Mouse (Mus musculus) hindbrain, embryonic 11.5 days (tissue): ENCODE results near the gene 4933430I17Rik. TPM values are rescaled to one million over a fixed set of nuclear protein-coding genes. Genes with fewer than 3 reads are reported as not detected.

ENCODE experiments used
- ATAC-seq: fragments of 200-750 bp; cut with Nextera tagmentation; 2 replicates; pipeline ENCODE4 v1.8.0; 2017; ENCODE audit warnings: mild to moderate bottlenecking, moderate TSS enrichment, moderate library complexity; ENCODE audit not compliant: low FRiP score
- DNase-seq: peaks from one replicate; pipeline ENCODE4 v3.0.0-alpha.2; 2015; ENCODE audit warnings: low spot score
- H3K27ac ChIP-seq: fragments of 300-500 bp; sonication (generic); 2 replicates; pipeline ENCODE4 v1.5.1; 2014; ENCODE audit warnings: mild to moderate bottlenecking, low read depth, low read length
- H3K27me3 ChIP-seq: fragments of 300-500 bp; sonication (generic); 2 replicates; pipeline ENCODE4 v1.6.1; 2014; ENCODE audit warnings: mild to moderate bottlenecking, low read length, moderate library complexity, mixed read lengths; ENCODE audit not compliant: control insufficient read depth, insufficient read depth
- H3K36me3 ChIP-seq: fragments of 300-500 bp; sonication (generic); 2 replicates; pipeline ENCODE4 v1.6.1; 2014; ENCODE audit warnings: mild to moderate bottlenecking, low read length, moderate library complexity, mixed read lengths; ENCODE audit not compliant: control insufficient read depth, insufficient read depth
- H3K4me1 ChIP-seq: fragments of 300-500 bp; sonication (generic); replicated peaks from 2 replicates; pipeline ENCODE4 v1.6.1; 2014; ENCODE audit warnings: low read length, mixed read lengths; ENCODE audit not compliant: control insufficient read depth, insufficient read depth
- H3K4me2 ChIP-seq: fragments of 300-500 bp; sonication (generic); replicated peaks from 2 replicates; pipeline ENCODE4 v1.6.1; 2014; ENCODE audit warnings: mild to moderate bottlenecking, low read depth, low read length
- H3K4me3 ChIP-seq: fragments of 300-500 bp; sonication (generic); 2 replicates; pipeline ENCODE4 v1.5.1; 2014; ENCODE audit warnings: low read depth, low read length
- H3K9ac ChIP-seq: fragments of 300-500 bp; sonication (generic); 2 replicates; pipeline ENCODE4 v1.6.1; 2014; ENCODE audit warnings: low read depth, low read length
- H3K9me3 ChIP-seq: fragments of 300-500 bp; sonication (generic); 2 replicates; pipeline ENCODE4 v1.6.1; 2016; ENCODE audit warnings: low read length; ENCODE audit not compliant: control insufficient read depth
- WGBS: fragments of 180-500 bp; shearing (Covaris S2); extraction: QIAGEN DNeasy Blood & Tissue Kit; methylation state at CpG from one replicate; pipeline ENCODE4 v1.1.7; 2014; 5-methylcytosine and 5-hydroxymethylcytosine counted together
- polyA plus RNA-seq: library from polyadenylated mRNA; unstranded; fragments of >200 nt; fragmentation: Nextera tagmentation; extraction: Ambion mirVana; gene quantifications from 2 replicates; pipeline ENCODE4 v1.2.1, GENCODE M21; 2014

The 4933430I17Rik gene
- polyA plus RNA-seq, 1 experiment from 2014 or later: 1.8 TPM

DNA sequence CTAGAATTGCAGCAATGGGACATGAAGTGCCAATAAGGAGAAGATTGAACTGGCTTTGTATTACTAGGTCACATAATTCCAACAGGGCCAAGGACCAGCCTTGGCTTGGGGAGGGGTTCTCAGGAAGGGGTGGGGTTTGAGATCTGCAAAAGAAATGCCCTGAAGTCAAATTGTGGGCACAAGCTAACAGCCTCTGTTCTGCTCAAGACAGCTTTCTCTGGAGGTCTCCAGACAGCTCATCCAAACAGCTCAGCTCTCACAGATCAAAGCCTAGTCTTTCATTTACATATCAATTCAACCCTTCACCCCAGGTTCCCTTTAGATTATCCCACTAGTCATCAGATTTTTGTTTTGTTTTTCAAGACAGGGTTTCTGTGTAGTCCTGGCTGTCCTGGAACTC lies 19.6 kb downstream of the 4933430I17Rik start:
- Histone ChIP-seq H3K4me2 (no peak overlapping the region), H3K36me3 (no peaks in the 10 kb centered on the region)

DNA sequence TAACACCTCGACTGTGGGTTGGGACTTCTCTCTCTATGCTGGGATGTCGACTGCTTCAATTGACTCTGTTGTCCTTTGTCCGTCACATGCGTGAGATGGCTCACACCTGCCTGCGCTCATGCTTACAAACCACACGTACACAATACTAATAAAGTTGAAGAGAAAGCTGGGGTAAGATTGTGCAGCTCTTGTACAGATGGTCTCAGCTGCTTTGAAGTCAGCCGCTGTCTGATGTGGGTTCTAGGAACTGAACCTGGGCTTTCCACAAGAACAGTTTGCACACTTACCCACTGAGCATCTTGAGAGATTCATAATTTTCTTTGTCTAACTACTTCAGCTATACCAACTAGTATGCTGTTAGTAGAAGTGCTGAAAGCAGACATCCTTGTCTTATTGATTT lies 26.8 kb downstream of the 4933430I17Rik start:
- no peak overlapping the region for H3K4me2 ChIP-seq
- no peak overlapping the region for H3K27ac ChIP-seq
- H3K9me3 ChIP-seq: no peaks in the 10 kb centered on the region
- WGBS: 89% methylated on average over 7 of the region's 7 CpGs
- ATAC-seq (no peak), DNase-seq (no peak)
- H3K9ac ChIP-seq: no peak overlapping the region
- no peaks in the 10 kb centered on the region for H3K27me3 ChIP-seq
- no peaks in the 10 kb centered on the region for H3K4me1 ChIP-seq
- H3K4me3 ChIP-seq: no peak overlapping the region
- no peaks in the 10 kb centered on the region for H3K36me3 ChIP-seq

More for the DNA sequence above, 19.6 kb downstream of the 4933430I17Rik start:
- Histone ChIP-seq H3K4me3 (no peak overlapping the region), H3K9me3 (no peaks in the 10 kb centered on the region), H3K4me1 (no peaks in the 10 kb centered on the region), H3K27me3 (no peaks in the 10 kb centered on the region), H3K9ac (no peak overlapping the region), H3K27ac (no peak overlapping the region)
- no peak for DNase-seq
- ATAC-seq: no peak

- Histone ChIP-seq H3K9me3 (no peaks in the 10 kb centered on the region), H3K36me3 (no peaks in the 10 kb centered on the region), H3K4me3 (no peak overlapping the region), H3K9ac (no peak overlapping the region), H3K4me2 (no peak overlapping the region), H3K27ac (no peak overlapping the region), H3K4me1 (no peaks in the 10 kb centered on the region), H3K27me3 (no peaks in the 10 kb centered on the region)
- DNase-seq (no peak), ATAC-seq (no peak)
- WGBS: 79% methylated on average over 3 of the region's 3 CpGs
These were observed 32.3 kb downstream of the 4933430I17Rik start for GRCm38 (mm10) chr4:62557436-62557835.

GRCm38 (mm10) chr4:62559797-62560329 lies 34.7 kb downstream of the 4933430I17Rik start, which contains the start of gene Rgs3:
TSS of gene Rgs3 (plus strand) at chr4:62559847.
- Histone ChIP-seq H3K4me1 (no peaks in the 10 kb centered on the region), H3K27ac (no peak within 1 kb of the TSS), H3K36me3 (no peaks in the 10 kb centered on the region), H3K9me3 (no peaks in the 10 kb centered on the region), H3K27me3 (no peaks in the 10 kb centered on the region), H3K9ac (no peak within 1 kb of the TSS), H3K4me2 (no peak within 1 kb of the TSS), H3K4me3 (no peak within 1 kb of the TSS)
- 68% methylated on average over 6 of the region's 6 CpGs for WGBS
- ATAC-seq (no peak), DNase-seq (no peak)

DNA sequence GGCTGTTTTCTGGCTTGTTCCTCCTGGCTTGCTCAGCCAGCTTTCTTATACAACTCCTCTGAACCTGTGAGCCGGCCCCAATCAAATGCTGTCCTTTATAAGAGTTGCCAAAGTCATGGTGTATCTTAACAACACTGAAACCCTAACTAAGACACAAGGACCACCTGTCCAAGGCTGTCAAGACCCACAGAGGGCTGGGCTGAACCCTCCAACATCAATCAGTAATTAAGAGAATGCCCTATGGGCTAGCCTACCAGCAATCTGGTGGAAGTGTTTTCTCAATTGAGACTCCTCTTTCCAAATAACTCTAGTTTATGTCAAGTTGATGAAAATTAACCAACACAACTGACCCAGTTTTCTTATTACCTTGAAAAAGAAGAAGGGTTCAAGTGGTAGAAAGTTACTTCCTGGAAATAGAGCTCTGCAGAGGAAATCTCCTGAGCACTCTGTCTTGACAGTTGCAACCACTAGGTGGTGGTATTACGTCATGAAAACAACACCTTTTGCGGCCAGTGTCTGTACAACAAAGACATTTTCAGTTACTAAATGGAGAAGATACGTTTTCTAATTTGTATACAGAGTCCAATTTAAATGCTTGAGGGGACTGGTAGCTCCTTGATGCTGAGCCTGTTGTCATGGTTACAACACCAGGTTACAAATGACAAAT lies 35.9 kb downstream of the 4933430I17Rik start:
- H3K4me3 ChIP-seq: no peak overlapping the region
- ATAC-seq: peak; percentile 63
- DNase-seq: peak; percentile 84

DNA sequence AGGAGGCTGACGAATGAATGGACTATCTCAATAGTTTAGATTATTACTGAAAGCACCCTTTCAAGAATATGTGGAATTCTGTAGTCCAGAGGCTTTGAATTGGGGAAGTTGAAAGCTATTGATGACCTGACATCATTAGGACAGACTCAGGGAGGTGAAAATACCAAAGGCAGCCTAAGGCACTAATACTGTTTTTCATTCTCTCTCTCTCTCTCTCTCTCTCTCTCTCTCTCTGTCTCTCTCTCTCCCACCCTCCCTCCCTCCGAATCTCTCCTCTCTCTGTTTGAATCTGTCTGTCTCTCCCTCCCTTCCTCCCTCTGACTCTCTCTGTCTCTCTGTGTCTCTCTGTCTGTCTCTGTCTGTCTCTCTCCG lies 36.4 kb downstream of the 4933430I17Rik start:
- H3K36me3 ChIP-seq: no peaks in the 10 kb centered on the region
- H3K4me1 ChIP-seq: no peaks in the 10 kb centered on the region
- WGBS: 74% methylated on average over 3 of the region's 3 CpGs
- no peak overlapping the region for H3K9ac ChIP-seq
- no peak overlapping the region for H3K4me3 ChIP-seq
- no peaks in the 10 kb centered on the region for H3K9me3 ChIP-seq
- no peaks in the 10 kb centered on the region for H3K27me3 ChIP-seq
- no peak for DNase-seq
- H3K4me2 ChIP-seq: no peak overlapping the region
- ATAC-seq: peak; percentile 25; the same call in 1 of the 2 replicates
- H3K27ac ChIP-seq: no peak overlapping the region

More for the DNA sequence above, 35.9 kb downstream of the 4933430I17Rik start:
- no peak overlapping the region for H3K9ac ChIP-seq
- H3K27ac ChIP-seq: no peak overlapping the region
- H3K9me3 ChIP-seq: no peaks in the 10 kb centered on the region
- H3K4me2 ChIP-seq: no peak overlapping the region
- no peaks in the 10 kb centered on the region for H3K36me3 ChIP-seq
- no peaks in the 10 kb centered on the region for H3K27me3 ChIP-seq
- no peaks in the 10 kb centered on the region for H3K4me1 ChIP-seq
- 27% methylated on average over 4 of the region's 4 CpGs for WGBS

- H3K4me2 ChIP-seq: no peak overlapping the region
- H3K4me3 ChIP-seq: no peak overlapping the region
- ATAC-seq (no peak), DNase-seq (peak; percentile 9)
- H3K9me3 ChIP-seq: no peaks in the 10 kb centered on the region
- no peaks in the 10 kb centered on the region for H3K36me3 ChIP-seq
- no peaks in the 10 kb centered on the region for H3K27me3 ChIP-seq
- 80% methylated on average over 4 of the region's 4 CpGs for WGBS
- H3K27ac ChIP-seq: no peak overlapping the region
- H3K9ac ChIP-seq: no peak overlapping the region
- H3K4me1 ChIP-seq: no peaks in the 10 kb centered on the region
These were observed 36.8 kb downstream of the 4933430I17Rik start for GRCm38 (mm10) chr4:62562006-62562405.

GRCm38 (mm10) chr4:62566530-62566929 lies 41.4 kb downstream of the 4933430I17Rik start:
- ATAC-seq: no peak
- H3K9ac ChIP-seq: no peak overlapping the region
- no peaks in the 10 kb centered on the region for H3K27me3 ChIP-seq
- H3K27ac ChIP-seq: no peak overlapping the region
- no peaks in the 10 kb centered on the region for H3K36me3 ChIP-seq
- H3K4me2 ChIP-seq: no peak overlapping the region
- H3K4me1 ChIP-seq: no peaks in the 10 kb centered on the region
- 87% methylated on average over 4 of the region's 4 CpGs for WGBS
- DNase-seq: no peak
- H3K9me3 ChIP-seq: no peaks in the 10 kb centered on the region
- H3K4me3 ChIP-seq: no peak overlapping the region

DNA sequence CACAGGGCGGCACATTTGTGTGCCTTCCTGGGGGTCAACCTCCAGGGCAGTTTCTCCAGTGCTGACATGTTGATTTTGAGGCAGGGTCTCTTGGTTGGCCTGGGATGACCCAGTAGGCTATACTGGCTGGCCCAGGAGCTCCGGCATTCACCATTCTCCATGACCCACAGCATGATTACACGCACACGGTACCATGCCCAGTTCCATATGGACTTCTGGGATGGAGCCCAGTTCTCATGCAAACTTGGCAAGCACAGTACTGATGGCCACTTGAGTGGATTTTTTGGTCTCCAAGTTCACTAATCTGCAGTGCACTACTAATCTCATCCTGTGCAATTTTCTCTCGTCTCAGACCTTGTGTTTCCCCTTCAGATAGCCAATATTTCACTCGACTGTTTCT lies 42.5 kb downstream of the 4933430I17Rik start:
- Histone ChIP-seq H3K9ac (no peak overlapping the region), H3K4me2 (no peak overlapping the region), H3K27me3 (no peaks in the 10 kb centered on the region), H3K9me3 (no peaks in the 10 kb centered on the region), H3K27ac (no peak overlapping the region), H3K36me3 (no peaks in the 10 kb centered on the region), H3K4me3 (no peak overlapping the region), H3K4me1 (no peaks in the 10 kb centered on the region)
- WGBS: 95% methylated on average over 6 of the region's 6 CpGs
- DNase-seq: no peak
- no peak for ATAC-seq
